Mouse (Mus musculus) limb, embryonic 12.5 days (tissue): ENCODE results near the gene Gnai2. TPM values are rescaled to one million over a fixed set of nuclear protein-coding genes. Genes with fewer than 3 reads are reported as not detected.

Source experiments
- ATAC-seq: fragments of 200-750 bp; cut with Nextera tagmentation; 2 replicates; pipeline ENCODE4 v1.8.0; 2017; ENCODE audit warnings: low read depth, moderate TSS enrichment; ENCODE audit not compliant: insufficient number of reproducible peaks, insufficient read depth, low FRiP score, low TSS enrichment
- H3K27ac ChIP-seq: fragments of 300-500 bp; sonication (generic); 2 replicates; pipeline ENCODE4 v1.5.1; 2016; ENCODE audit warnings: mild to moderate bottlenecking, moderate library complexity
- H3K27me3 ChIP-seq: fragments of 300-500 bp; sonication (generic); 2 replicates; pipeline ENCODE4 v1.6.1; 2016; ENCODE audit warnings: mild to moderate bottlenecking, moderate library complexity
- H3K36me3 ChIP-seq: fragments of 300-500 bp; sonication (generic); 2 replicates; pipeline ENCODE4 v1.6.1; 2016; ENCODE audit warnings: mild to moderate bottlenecking, moderate library complexity
- H3K4me1 ChIP-seq: fragments of 300-500 bp; sonication (generic); replicated peaks from 2 replicates; pipeline ENCODE4 v1.6.1; 2016
- H3K4me2 ChIP-seq: fragments of 300-500 bp; sonication (generic); 2 replicates; pipeline ENCODE4 v1.6.1; 2016; ENCODE audit warnings: mild to moderate bottlenecking, moderate library complexity
- H3K4me3 ChIP-seq: fragments of 300-500 bp; sonication (generic); replicated peaks from 2 replicates; pipeline ENCODE4 v1.5.1; 2016; ENCODE audit warnings: mild to moderate bottlenecking
- H3K9ac ChIP-seq: fragments of 300-500 bp; sonication (generic); replicated peaks from 2 replicates; pipeline ENCODE4 v1.6.1; 2016; ENCODE audit warnings: mild to moderate bottlenecking, moderate library complexity
- H3K9me3 ChIP-seq: fragments of 300-500 bp; sonication (generic); 2 replicates; pipeline ENCODE4 v1.6.1; 2016; ENCODE audit warnings: mild to moderate bottlenecking, moderate library complexity
- WGBS: fragments of 180-500 bp; shearing (Covaris S2); methylation state at CpG from one replicate; pipeline ENCODE4 v1.1.7; 2016; 5-methylcytosine and 5-hydroxymethylcytosine counted together
- polyA plus RNA-seq: library from polyadenylated mRNA; unstranded; fragments of >200 nt; fragmentation: Nextera tagmentation; extraction: Ambion mirVana; gene quantifications from 2 replicates; pipeline ENCODE4 v1.2.1, GENCODE M21; 2016

Gene Gnai2
- polyA plus RNA-seq, 1 experiment from 2014 or later, result 400 TPM

GRCm38 (mm10) chr9:107669480-107669945, 34.3 kb upstream of the Gnai2 start, which contains the start of gene Slc38a3:
Slc38a3 (minus strand) TSS chr9:107669530.
- H3K27me3 ChIP-seq, result peaks cover 50% of the 10 kb centered on the region
- no peak within 1 kb of the TSS for H3K4me3 ChIP-seq
- no peak within 1 kb of the TSS for H3K9ac ChIP-seq
- WGBS, result 88% methylated on average over 9 of the region's 9 CpGs
- H3K4me1 ChIP-seq, result peaks cover 31% of the 10 kb centered on the region
- no peak for ATAC-seq
- H3K4me2 ChIP-seq, result no peak within 1 kb of the TSS; the same call in 1 of the 2 replicates
- no peaks in the 10 kb centered on the region for H3K9me3 ChIP-seq
- H3K27ac ChIP-seq, result 0 out of 2 replicates have a peak within 1 kb of the TSS, but pooled peaks have one; percentile 23
- no peaks in the 10 kb centered on the region for H3K36me3 ChIP-seq

- no peaks in the 10 kb centered on the region for H3K36me3 ChIP-seq
- no peak for ATAC-seq
- no peak overlapping the region for H3K9ac ChIP-seq
- H3K4me1 ChIP-seq, result peaks cover 31% of the 10 kb centered on the region
- H3K27me3 ChIP-seq, result peaks cover 44% of the 10 kb centered on the region
- H3K27ac ChIP-seq, result 0 out of 2 replicates have a peak overlapping the region, but pooled peaks have one; percentile 23
- 64% methylated on average over 3 of the region's 3 CpGs for WGBS
- no peak overlapping the region for H3K4me3 ChIP-seq
- H3K9me3 ChIP-seq, result no peaks in the 10 kb centered on the region
- H3K4me2 ChIP-seq, result no peak overlapping the region; the same call in 1 of the 2 replicates
Observed at GRCm38 (mm10) chr9:107668916-107669315, 33.7 kb upstream of the Gnai2 start.

- no peaks in the 10 kb centered on the region for H3K36me3 ChIP-seq
- no peak overlapping the region for H3K27ac ChIP-seq
- H3K9me3 ChIP-seq, result no peaks in the 10 kb centered on the region
- H3K27me3 ChIP-seq, result peaks cover 43% of the 10 kb centered on the region
- no peak for ATAC-seq
- no peak overlapping the region for H3K9ac ChIP-seq
- peak overlapping the region; percentile 78; the same call in 1 of the 2 replicates for H3K4me2 ChIP-seq
- 42% methylated on average over 8 of the region's 8 CpGs for WGBS
- H3K4me3 ChIP-seq, result no peak overlapping the region
- peaks cover 34% of the 10 kb centered on the region for H3K4me1 ChIP-seq
Observed at GRCm38 (mm10) chr9:107668011-107668410, 32.8 kb upstream of the Gnai2 start.

- Histone ChIP-seq H3K36me3 (no peaks in the 10 kb centered on the region), H3K4me1 (peaks cover 34% of the 10 kb centered on the region), H3K9ac (peak overlapping the region; percentile 54), H3K4me3 (peak overlapping the region; percentile 42), H3K4me2 (peak overlapping the region; percentile 78), H3K27me3 (peaks cover 43% of the 10 kb centered on the region), H3K27ac (no peak overlapping the region), H3K9me3 (no peaks in the 10 kb centered on the region)
- ATAC-seq, result peak; percentile 79; the same call in 1 of the 2 replicates
- under 1% methylated on average over 24 of the region's 24 CpGs for WGBS
Observed at GRCm38 (mm10) chr9:107667219-107667618, 32.1 kb upstream of the Gnai2 start.

GRCm38 (mm10) chr9:107666751-107667205, 31.6 kb upstream of the Gnai2 start:
- H3K4me3 ChIP-seq, result peak overlapping the region; percentile 42
- H3K36me3 ChIP-seq, result no peaks in the 10 kb centered on the region
- H3K9me3 ChIP-seq, result no peaks in the 10 kb centered on the region
- peaks cover 34% of the 10 kb centered on the region for H3K4me1 ChIP-seq
- 1% methylated on average over 30 of the region's 30 CpGs for WGBS
- no peak overlapping the region for H3K27ac ChIP-seq
- H3K27me3 ChIP-seq, result peaks cover 43% of the 10 kb centered on the region
- H3K4me2 ChIP-seq, result peak overlapping the region; percentile 78
- H3K9ac ChIP-seq, result peak overlapping the region; percentile 54
- ATAC-seq, result no peak

GRCm38 (mm10) chr9:107665308-107665707, 30.1 kb upstream of the Gnai2 start:
- 88% methylated on average over 7 of the region's 7 CpGs for WGBS
- Histone ChIP-seq H3K9ac (no peak overlapping the region), H3K4me3 (no peak overlapping the region), H3K27me3 (peaks cover 43% of the 10 kb centered on the region), H3K4me2 (no peak overlapping the region), H3K36me3 (no peaks in the 10 kb centered on the region), H3K27ac (no peak overlapping the region), H3K4me1 (peaks cover 34% of the 10 kb centered on the region), H3K9me3 (no peaks in the 10 kb centered on the region)
- ATAC-seq, result no peak

GRCm38 (mm10) chr9:107663525-107663924, 28.4 kb upstream of the Gnai2 start:
- peaks cover 30% of the 10 kb centered on the region for H3K4me1 ChIP-seq
- H3K36me3 ChIP-seq, result no peaks in the 10 kb centered on the region
- ATAC-seq, result no peak
- H3K4me3 ChIP-seq, result no peak overlapping the region
- no peak overlapping the region for H3K9ac ChIP-seq
- peaks cover 36% of the 10 kb centered on the region for H3K27me3 ChIP-seq
- no peak overlapping the region for H3K4me2 ChIP-seq
- H3K9me3 ChIP-seq, result no peaks in the 10 kb centered on the region
- no peak overlapping the region for H3K27ac ChIP-seq
- WGBS, result 71% methylated on average over 9 of the region's 9 CpGs

GRCm38 (mm10) chr9:107662342-107662741, 27.2 kb upstream of the Gnai2 start:
- H3K9ac ChIP-seq, result no peak overlapping the region
- no peak for ATAC-seq
- H3K27ac ChIP-seq, result no peak overlapping the region
- H3K9me3 ChIP-seq, result no peaks in the 10 kb centered on the region
- no peak overlapping the region for H3K4me2 ChIP-seq
- WGBS, result 69% methylated on average over 8 of the region's 8 CpGs
- H3K4me3 ChIP-seq, result no peak overlapping the region
- H3K36me3 ChIP-seq, result no peaks in the 10 kb centered on the region
- H3K4me1 ChIP-seq, result peaks cover 18% of the 10 kb centered on the region
- H3K27me3 ChIP-seq, result peaks cover 25% of the 10 kb centered on the region

- Histone ChIP-seq H3K9me3 (no peaks in the 10 kb centered on the region), H3K36me3 (no peaks in the 10 kb centered on the region), H3K27me3 (peaks cover 10% of the 10 kb centered on the region), H3K27ac (no peak overlapping the region), H3K9ac (no peak overlapping the region), H3K4me3 (no peak overlapping the region), H3K4me1 (peaks cover 4% of the 10 kb centered on the region), H3K4me2 (no peak overlapping the region)
- 67% methylated on average over 3 of the region's 3 CpGs for WGBS
- no peak for ATAC-seq
Observed at GRCm38 (mm10) chr9:107660777-107661176, 25.6 kb upstream of the Gnai2 start.

- Histone ChIP-seq H3K27ac (no peak overlapping the region), H3K4me2 (no peak overlapping the region), H3K9ac (0 out of 2 replicates have a peak overlapping the region, but pooled peaks have one; percentile 23), H3K9me3 (no peaks in the 10 kb centered on the region), H3K27me3 (0 out of 2 replicates have a peak, but pooled peaks cover 2% of the 10 kb centered on the region), H3K4me1 (peaks cover 4% of the 10 kb centered on the region; the same call in 1 of the 2 replicates), H3K36me3 (no peaks in the 10 kb centered on the region), H3K4me3 (no peak overlapping the region)
- 76% methylated on average over 3 of the region's 3 CpGs for WGBS
- ATAC-seq, result no peak
Observed at GRCm38 (mm10) chr9:107659961-107660360, 24.8 kb upstream of the Gnai2 start.

GRCm38 (mm10) chr9:107659551-107659950, 24.4 kb upstream of the Gnai2 start:
- Histone ChIP-seq H3K4me1 (peaks cover 4% of the 10 kb centered on the region; the same call in 1 of the 2 replicates), H3K36me3 (no peaks in the 10 kb centered on the region), H3K27me3 (no peaks in the 10 kb centered on the region), H3K4me2 (no peak overlapping the region), H3K9me3 (no peaks in the 10 kb centered on the region), H3K27ac (no peak overlapping the region), H3K4me3 (no peak overlapping the region), H3K9ac (0 out of 2 replicates have a peak overlapping the region, but pooled peaks have one; percentile 23)
- 88% methylated on average over 10 of the region's 10 CpGs for WGBS
- no peak for ATAC-seq

- H3K4me3 ChIP-seq, result no peak overlapping the region
Observed at GRCm38 (mm10) chr9:107658096-107658495, 22.9 kb upstream of the Gnai2 start.

More at GRCm38 (mm10) chr9:107658096-107658495, 22.9 kb upstream of the Gnai2 start:
- Histone ChIP-seq H3K4me2 (no peak overlapping the region), H3K4me1 (no peaks in the 10 kb centered on the region), H3K27me3 (no peaks in the 10 kb centered on the region), H3K9me3 (no peaks in the 10 kb centered on the region), H3K36me3 (no peaks in the 10 kb centered on the region), H3K27ac (no peak overlapping the region), H3K9ac (no peak overlapping the region)
- WGBS, result 85% methylated on average over 6 of the region's 6 CpGs
- ATAC-seq, result no peak
